Mouse (Mus musculus) midbrain, embryonic 16.5 days (tissue): ENCODE measurements around the gene Rhof. TPM values are rescaled to one million over a fixed set of nuclear protein-coding genes. Genes with fewer than 3 reads are reported as not detected.
A peak's percentile ranks its signal among the peaks of the same experiment; 100 is the strongest.

ENCODE experiments used
- ATAC-seq: fragments of 200-750 bp; cut with Nextera tagmentation; 2 replicates; pipeline ENCODE4 v1.8.0; 2017; ENCODE audit warnings: moderate TSS enrichment
- H3K27ac ChIP-seq: fragments of 300-500 bp; sonication (generic); 2 replicates; pipeline ENCODE4 v1.5.1; 2014; ENCODE audit warnings: mild to moderate bottlenecking, low read length, mixed read lengths
- H3K27me3 ChIP-seq: fragments of 300-500 bp; sonication (generic); 2 replicates; pipeline ENCODE4 v1.6.1; 2014; ENCODE audit warnings: low read depth, low read length, mixed read lengths; ENCODE audit not compliant: control insufficient read depth, insufficient read depth
- H3K36me3 ChIP-seq: fragments of 300-500 bp; sonication (generic); 2 replicates; pipeline ENCODE4 v1.6.1; 2014; ENCODE audit warnings: mild to moderate bottlenecking, low read length, moderate library complexity, mixed read lengths; ENCODE audit not compliant: control insufficient read depth, insufficient read depth
- H3K4me1 ChIP-seq: fragments of 300-500 bp; sonication (generic); 2 replicates; pipeline ENCODE4 v1.6.1; 2014; ENCODE audit warnings: mild to moderate bottlenecking, low read length, mixed read lengths; ENCODE audit not compliant: control insufficient read depth, insufficient read depth
- H3K4me2 ChIP-seq: fragments of 300-500 bp; sonication (generic); 2 replicates; pipeline ENCODE4 v1.6.1; 2014; ENCODE audit warnings: mild to moderate bottlenecking, low read length, mixed read lengths
- H3K4me3 ChIP-seq: fragments of 300-500 bp; sonication (generic); 2 replicates; pipeline ENCODE4 v1.5.1; 2014; ENCODE audit warnings: low read depth, mild to moderate bottlenecking, low read length, moderate library complexity, mixed read lengths
- H3K9ac ChIP-seq: fragments of 300-500 bp; sonication (generic); 2 replicates; pipeline ENCODE4 v1.6.1; 2014; ENCODE audit warnings: low read depth, low read length, mixed read lengths
- H3K9me3 ChIP-seq: fragments of 300-500 bp; sonication (generic); replicated peaks from 2 replicates; pipeline ENCODE4 v1.6.1; 2014; ENCODE audit warnings: mild to moderate bottlenecking, low read length, mixed read lengths; ENCODE audit not compliant: control insufficient read depth, poor library complexity, severe bottlenecking
- WGBS: fragments of 180-500 bp; shearing (Covaris S2); extraction: QIAGEN DNeasy Blood & Tissue Kit; methylation state at CpG from one replicate; pipeline ENCODE4 v1.1.7; 2014; 5-methylcytosine and 5-hydroxymethylcytosine counted together
- polyA plus RNA-seq: library from polyadenylated mRNA; unstranded; fragments of >200 nt; fragmentation: Nextera tagmentation; extraction: Ambion mirVana; gene quantifications from 2 replicates; pipeline ENCODE4 v1.2.1, GENCODE M21; 2015

Rhof gene
- polyA plus RNA-seq, 1 experiment from 2014 or later = 21.4 TPM

- H3K27me3 ChIP-seq = no peaks in the 10 kb centered on the region
- WGBS = 87% methylated on average over 9 of the region's 9 CpGs
These were observed 30.4 kb upstream of the Rhof start for GRCm38 (mm10) chr5:123162942-123163341.

DNA sequence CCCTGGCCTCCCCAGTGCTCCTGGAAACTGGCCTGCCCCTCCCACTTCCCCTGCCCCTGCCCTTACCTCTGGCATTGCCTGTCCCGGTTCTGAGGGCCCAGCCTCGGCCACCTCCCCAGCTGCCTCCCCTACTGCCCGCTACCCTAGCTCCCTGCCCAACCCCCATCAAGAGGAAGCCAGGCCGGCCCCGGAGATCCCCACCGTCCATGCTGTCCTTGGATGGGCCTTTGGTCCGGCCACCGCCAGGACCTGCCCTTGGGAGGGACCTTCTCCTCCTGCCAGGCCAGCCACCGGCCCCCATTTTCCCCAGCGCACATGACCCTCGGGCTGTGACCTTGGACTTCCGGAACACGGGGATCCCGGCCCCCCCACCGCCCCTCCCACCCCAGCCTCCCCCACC, 27.8 kb upstream of the Rhof start:
- ATAC-seq = no peak
- Histone ChIP-seq H3K4me3 (no peak overlapping the region), H3K27ac (no peak overlapping the region), H3K36me3 (peaks cover 65% of the 10 kb centered on the region), H3K4me1 (no peaks in the 10 kb centered on the region), H3K9me3 (no peaks in the 10 kb centered on the region), H3K9ac (no peak overlapping the region), H3K4me2 (no peak overlapping the region), H3K27me3 (no peaks in the 10 kb centered on the region)
- WGBS = 87% methylated on average over 12 of the region's 15 CpGs

More at GRCm38 (mm10) chr5:123162942-123163341, 30.4 kb upstream of the Rhof start:
- H3K4me2 ChIP-seq = no peak overlapping the region
- H3K9me3 ChIP-seq = no peaks in the 10 kb centered on the region
- no peaks in the 10 kb centered on the region for H3K4me1 ChIP-seq
- H3K9ac ChIP-seq = no peak overlapping the region
- no peak for ATAC-seq
- H3K36me3 ChIP-seq = peaks cover 62% of the 10 kb centered on the region
- H3K27ac ChIP-seq = no peak overlapping the region
- H3K4me3 ChIP-seq = no peak overlapping the region

GRCm38 (mm10) chr5:123159866-123160265, 27.4 kb upstream of the Rhof start:
- H3K36me3 ChIP-seq = peaks cover 65% of the 10 kb centered on the region
- no peaks in the 10 kb centered on the region for H3K27me3 ChIP-seq
- no peak overlapping the region for H3K4me2 ChIP-seq
- no peak for ATAC-seq
- H3K4me3 ChIP-seq = no peak overlapping the region
- H3K9ac ChIP-seq = no peak overlapping the region
- H3K4me1 ChIP-seq = no peaks in the 10 kb centered on the region
- H3K9me3 ChIP-seq = no peaks in the 10 kb centered on the region
- H3K27ac ChIP-seq = no peak overlapping the region
- WGBS = 92% methylated on average over 15 of the region's 15 CpGs

DNA sequence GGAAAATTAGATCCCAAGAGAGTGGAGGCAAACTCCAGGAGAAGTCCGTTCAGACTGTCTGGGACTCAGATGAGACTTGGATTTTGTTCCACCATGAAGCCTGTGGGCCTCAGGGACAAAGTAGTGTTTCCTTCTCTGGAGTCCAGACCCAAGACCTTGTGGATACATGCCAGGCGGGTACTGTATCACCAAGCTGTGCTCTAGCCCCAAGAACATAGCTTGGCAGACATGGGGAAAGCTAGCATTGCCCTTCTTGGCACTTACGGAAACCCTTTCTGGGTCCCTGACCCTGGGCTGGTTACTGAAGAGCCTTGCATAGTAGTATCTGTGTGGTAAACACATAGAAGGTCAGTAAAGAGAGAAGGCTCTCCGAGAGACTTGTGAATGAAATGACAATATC, 27.0 kb upstream of the Rhof start:
- H3K27ac ChIP-seq = no peak overlapping the region
- no peak overlapping the region for H3K4me2 ChIP-seq
- peaks cover 63% of the 10 kb centered on the region for H3K36me3 ChIP-seq
- no peaks in the 10 kb centered on the region for H3K4me1 ChIP-seq
- no peaks in the 10 kb centered on the region for H3K9me3 ChIP-seq
- no peak overlapping the region for H3K9ac ChIP-seq
- WGBS = 93% methylated on average over 4 of the region's 4 CpGs
- no peak for ATAC-seq
- H3K27me3 ChIP-seq = no peaks in the 10 kb centered on the region
- no peak overlapping the region for H3K4me3 ChIP-seq

GRCm38 (mm10) chr5:123157972-123158371, 25.5 kb upstream of the Rhof start:
- Histone ChIP-seq H3K4me1 (no peaks in the 10 kb centered on the region), H3K9me3 (no peaks in the 10 kb centered on the region), H3K4me3 (no peak overlapping the region), H3K27me3 (no peaks in the 10 kb centered on the region), H3K9ac (no peak overlapping the region), H3K4me2 (no peak overlapping the region), H3K27ac (no peak overlapping the region), H3K36me3 (peaks cover 59% of the 10 kb centered on the region)
- WGBS = 85% methylated on average over 4 of the region's 4 CpGs
- ATAC-seq = no peak

- Histone ChIP-seq H3K4me2 (no peak overlapping the region), H3K27me3 (no peaks in the 10 kb centered on the region), H3K4me1 (no peaks in the 10 kb centered on the region), H3K4me3 (no peak overlapping the region), H3K36me3 (peaks cover 61% of the 10 kb centered on the region), H3K27ac (no peak overlapping the region), H3K9ac (no peak overlapping the region), H3K9me3 (no peaks in the 10 kb centered on the region)
- ATAC-seq = no peak
- WGBS = 89% methylated on average over 12 of the region's 12 CpGs
These were observed 24.3 kb upstream of the Rhof start for GRCm38 (mm10) chr5:123156763-123157162.

GRCm38 (mm10) chr5:123155425-123155824, 22.9 kb upstream of the Rhof start:
- Histone ChIP-seq H3K4me3 (no peak overlapping the region), H3K27ac (no peak overlapping the region), H3K9me3 (no peaks in the 10 kb centered on the region), H3K27me3 (no peaks in the 10 kb centered on the region), H3K4me2 (no peak overlapping the region), H3K9ac (no peak overlapping the region), H3K4me1 (peaks cover 13% of the 10 kb centered on the region), H3K36me3 (peaks cover 49% of the 10 kb centered on the region)
- WGBS = 53% methylated on average over 7 of the region's 7 CpGs
- ATAC-seq = peak; percentile 46; the same call in 1 of the 2 replicates

DNA sequence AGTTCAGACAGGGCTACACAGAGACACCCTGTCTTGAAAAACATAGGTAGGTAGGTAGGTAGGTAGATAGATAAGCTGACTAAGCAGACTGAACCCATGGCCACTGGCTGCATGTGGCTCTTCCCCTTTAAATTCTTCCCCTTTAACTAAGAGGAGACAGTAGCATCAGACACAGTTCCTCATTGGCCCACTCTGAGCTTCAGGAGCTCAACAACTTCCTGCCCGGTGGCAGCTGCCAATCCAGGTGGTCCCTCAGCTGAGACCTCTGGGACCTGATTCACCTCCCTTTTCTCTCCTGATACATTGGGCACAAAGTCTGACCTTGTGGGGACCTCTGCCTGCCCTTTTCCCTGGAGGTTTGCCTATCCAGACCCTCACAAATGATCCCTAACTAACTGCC, 20.4 kb upstream of the Rhof start:
- Histone ChIP-seq H3K27ac (no peak overlapping the region), H3K4me3 (no peak overlapping the region), H3K9me3 (no peaks in the 10 kb centered on the region), H3K4me2 (no peak overlapping the region), H3K27me3 (no peaks in the 10 kb centered on the region), H3K36me3 (peaks cover 25% of the 10 kb centered on the region), H3K9ac (no peak overlapping the region), H3K4me1 (peaks cover 36% of the 10 kb centered on the region)
- ATAC-seq = no peak
- 78% methylated on average over 1 of the region's 1 CpGs for WGBS

DNA sequence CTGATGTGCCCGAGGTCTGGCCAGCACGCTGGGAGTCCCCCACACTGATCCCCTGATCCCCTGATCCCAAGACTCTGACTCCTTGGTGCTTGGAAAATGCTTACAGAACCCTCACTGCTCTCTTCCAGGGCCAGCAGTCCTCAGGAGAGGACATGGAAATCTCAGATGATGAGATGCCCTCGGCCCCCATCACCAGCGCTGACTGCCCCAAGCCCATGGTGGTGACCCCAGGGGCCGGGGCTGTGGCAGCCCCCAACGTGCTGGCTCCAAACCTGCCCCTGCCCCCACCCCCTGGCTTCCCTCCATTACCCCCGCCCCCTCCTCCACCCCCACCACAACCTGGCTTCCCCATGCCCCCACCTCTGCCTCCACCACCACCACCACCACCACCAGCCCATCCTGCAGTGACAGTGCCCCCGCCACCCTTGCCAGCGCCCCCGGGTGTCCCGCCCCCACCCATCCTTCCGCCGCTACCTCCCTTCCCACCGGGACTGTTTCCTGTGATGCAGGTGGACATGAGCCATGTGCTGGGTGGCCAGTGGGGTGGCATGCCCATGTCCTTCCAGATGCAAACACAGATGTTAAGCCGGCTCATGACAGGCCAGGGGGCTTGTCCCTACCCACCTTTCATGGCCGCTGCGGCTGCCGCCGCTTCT, 19.3 kb upstream of the Rhof start:
- no peak overlapping the region for H3K4me3 ChIP-seq
- no peaks in the 10 kb centered on the region for H3K9me3 ChIP-seq
- H3K4me2 ChIP-seq = no peak overlapping the region
- H3K27ac ChIP-seq = no peak overlapping the region
- H3K36me3 ChIP-seq = peaks cover 25% of the 10 kb centered on the region
- H3K4me1 ChIP-seq = peaks cover 36% of the 10 kb centered on the region
- 92% methylated on average over 19 of the region's 19 CpGs for WGBS
- no peaks in the 10 kb centered on the region for H3K27me3 ChIP-seq
- ATAC-seq = no peak
- 0 out of 2 replicates have a peak overlapping the region, but pooled peaks have one; percentile 6 for H3K9ac ChIP-seq
